Mouse (Mus musculus) T-helper 2 cell (primary cell): Measurements from ENCODE around the gene Ldah.
"Not testable (repeated sequence)": the region's sequence is repeated elsewhere in the genome, so short reads cannot be mapped to it uniquely, and the experiment has no call there.

Experiments used
- in situ Hi-C: fragments of 300-600 bp; cut with MboI, MseI; formaldehyde crosslinking; loops from one replicate; pipeline ENCODE4 v1.15.1; 2025; ENCODE audit warnings: high pct_unique_total_duplicates

Ldah gene

DNA sequence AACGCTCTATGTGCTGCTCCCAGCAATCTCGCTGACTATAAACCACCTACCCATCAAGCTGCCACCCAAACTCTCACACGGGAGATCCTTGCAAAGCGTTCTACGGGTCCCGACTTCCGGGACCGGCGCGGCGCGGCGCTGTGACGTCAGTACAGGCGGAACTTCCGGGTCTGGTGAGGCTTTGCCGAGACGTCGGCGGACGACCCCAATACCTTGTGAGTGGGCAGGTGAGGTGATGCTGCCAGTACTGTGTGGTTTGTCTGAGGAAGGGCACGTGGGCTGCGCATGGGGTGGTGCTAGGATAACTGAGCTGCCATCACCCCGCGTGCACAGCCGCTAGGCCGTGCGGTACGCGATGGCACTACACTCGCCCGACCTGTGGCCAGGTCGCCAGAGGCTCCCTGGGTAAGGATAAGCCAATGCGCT, at the start of gene Ldah:
TSS of gene Ldah (plus strand) at position 130 of the 426 bp plus-strand sequence.
- in situ Hi-C loops: loop anchor here (5.0 to 10.0 kb wide), 2 partner anchors 84 to 817 kb away; partner anchors contain the start of gene Ttc32

DNA sequence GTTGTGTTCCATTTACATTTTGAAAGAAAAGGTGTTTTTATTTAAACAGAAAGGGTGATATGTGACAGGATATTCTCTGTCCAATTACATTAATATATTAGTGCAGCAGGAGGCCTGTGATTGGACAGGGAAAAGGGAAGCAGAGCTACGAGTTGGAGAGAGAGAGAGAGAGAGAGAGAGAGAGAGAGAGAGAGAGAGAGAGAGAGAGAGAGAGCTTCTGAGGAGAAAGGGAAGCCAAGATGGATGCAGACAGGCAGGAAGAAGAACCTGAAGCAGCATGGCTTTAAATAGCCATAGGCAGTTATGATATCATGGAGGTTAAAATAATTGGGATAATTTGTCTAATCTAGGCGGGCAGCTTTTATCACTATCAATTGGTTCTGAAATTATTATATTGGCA, 40.2 kb upstream of the Ldah start:
- in situ Hi-C loops: no loop called here

- in situ Hi-C loops: no loop called here
Measured at GRCm38 (mm10) chr12:8180921-8181320, 27.0 kb upstream of the Ldah start.

GRCm38 (mm10) chr12:8181744-8182143, 26.2 kb upstream of the Ldah start:
- in situ Hi-C loops: no loop called here

DNA sequence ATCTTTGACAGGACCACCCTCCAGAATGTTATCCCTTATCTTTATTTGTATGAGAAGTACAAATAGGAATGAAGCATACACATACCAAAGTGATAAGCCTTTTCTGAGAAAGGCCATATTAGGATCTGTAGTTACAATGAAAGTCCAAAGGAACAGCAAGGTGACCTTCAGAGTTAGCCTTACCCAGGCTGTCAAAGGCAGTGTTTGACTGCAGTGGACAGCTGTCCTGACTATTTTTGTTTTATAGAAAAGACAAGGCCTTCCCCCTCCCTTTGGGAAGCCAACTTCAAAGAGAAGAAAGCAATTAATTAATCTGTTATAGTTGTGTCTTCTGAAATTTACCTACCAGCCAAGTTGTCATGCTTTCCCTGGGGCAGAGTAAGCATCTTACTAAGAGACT, 23.4 kb upstream of the Ldah start:
- in situ Hi-C loops: no loop called here

- in situ Hi-C loops: no loop called here
Measured at GRCm38 (mm10) chr12:8188161-8188560, 19.7 kb upstream of the Ldah start.

DNA sequence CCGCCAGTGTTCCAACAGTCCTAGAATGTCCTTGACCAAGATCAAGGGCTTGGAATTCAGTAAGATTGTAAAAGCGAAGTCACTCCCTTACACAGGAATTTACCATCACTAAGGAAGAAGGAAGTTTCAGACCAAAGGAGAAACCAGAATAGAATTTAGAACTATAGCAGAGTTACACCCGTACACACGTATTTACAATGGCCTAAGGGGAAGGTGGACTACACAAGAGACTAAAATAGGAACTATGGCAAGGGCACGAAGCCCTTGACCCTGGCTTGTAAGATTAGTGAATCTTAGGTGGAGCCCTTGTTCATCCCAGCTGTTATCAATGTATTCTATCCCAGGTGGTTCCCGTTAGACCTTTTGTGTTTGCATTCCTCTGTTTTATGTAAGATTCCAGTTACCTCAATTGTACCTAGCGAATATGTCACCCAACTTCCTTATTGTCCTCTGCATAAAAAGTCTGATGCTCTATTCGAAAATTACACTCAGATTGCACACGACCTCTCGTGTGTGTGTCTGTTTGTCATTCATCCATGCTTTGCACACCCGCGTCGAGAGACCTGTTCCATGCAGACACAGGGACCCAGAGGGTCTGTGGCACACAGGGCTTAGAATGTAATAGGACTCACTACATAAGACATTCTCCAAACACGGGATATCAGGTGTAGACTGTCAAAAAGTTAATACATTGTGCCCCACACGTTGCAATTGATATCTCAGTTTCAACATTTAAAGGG, 18.9 kb upstream of the Ldah start:
- in situ Hi-C loops: not testable (repeated sequence)

- in situ Hi-C loops: no loop called here
Measured at GRCm38 (mm10) chr12:8189722-8190121, 18.2 kb upstream of the Ldah start.

GRCm38 (mm10) chr12:8205721-8206120, 2.2 kb upstream of the Ldah start:
- in situ Hi-C loops: loop anchor here (5.0 to 10.0 kb wide), 2 partner anchors 87 to 819 kb away; partner anchors contain the start of gene Ttc32

- in situ Hi-C loops: loop anchor here (5.0 to 10.0 kb wide), 2 partner anchors 85 to 817 kb away; partner anchors contain the start of gene Ttc32
Measured at GRCm38 (mm10) chr12:8207578-8207977, 329 bp upstream of the Ldah start.

- in situ Hi-C loops: no loop called here
Measured at GRCm38 (mm10) chr12:8216392-8217280, 8.7 kb downstream of the Ldah start.

DNA sequence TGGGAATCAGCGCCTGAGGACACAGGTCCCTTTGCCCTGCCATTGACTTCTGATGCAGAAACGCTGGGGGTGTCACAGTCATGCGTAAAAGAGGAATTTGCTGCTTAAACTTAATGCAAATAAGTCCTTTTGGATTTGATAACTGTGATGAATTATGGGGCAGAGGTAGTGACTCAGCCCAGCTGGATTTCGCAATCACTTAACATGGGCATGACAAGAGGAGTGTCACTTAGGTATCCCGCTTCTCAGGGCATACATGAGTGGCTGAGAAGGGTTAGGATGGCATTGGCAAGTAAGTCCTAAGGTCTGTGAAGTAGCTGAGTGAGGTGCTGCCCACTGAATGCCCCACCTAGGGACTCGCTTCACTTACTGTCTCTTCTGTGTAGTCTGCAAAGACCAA, 15.1 kb downstream of the Ldah start:
- in situ Hi-C loops: no loop called here

DNA sequence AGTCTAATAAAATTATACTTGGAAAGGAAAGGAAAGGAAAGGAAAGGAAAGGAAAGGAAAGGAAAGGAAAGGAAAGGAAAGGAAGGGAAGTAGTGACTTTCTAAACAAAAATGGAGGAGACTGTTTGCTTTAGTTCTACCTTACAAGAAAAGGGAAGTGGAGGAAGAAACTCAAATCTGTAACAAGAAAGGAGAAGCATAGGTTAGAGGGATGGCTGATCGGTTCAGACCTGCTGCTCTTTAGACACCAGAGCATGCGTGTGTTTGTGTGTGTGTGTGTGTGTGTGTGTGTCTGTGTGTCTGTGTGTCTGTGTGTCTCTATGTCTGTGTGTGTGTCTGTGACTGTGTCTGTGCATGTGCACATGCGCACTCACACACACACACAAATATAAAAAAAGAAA, 23.2 kb downstream of the Ldah start:
- in situ Hi-C loops: no loop called here

- in situ Hi-C loops: no loop called here
Measured at GRCm38 (mm10) chr12:8232679-8233078, 24.8 kb downstream of the Ldah start.

- in situ Hi-C loops: no loop called here
Measured at GRCm38 (mm10) chr12:8242181-8242580, 34.3 kb downstream of the Ldah start.

- in situ Hi-C loops: no loop called here
Measured at GRCm38 (mm10) chr12:8244746-8245145, 36.8 kb downstream of the Ldah start.

GRCm38 (mm10) chr12:8260297-8260696, 52.4 kb downstream of the Ldah start:
- in situ Hi-C loops: no loop called here

- in situ Hi-C loops: no loop called here
Measured at GRCm38 (mm10) chr12:8266311-8266710, 58.4 kb downstream of the Ldah start.

GRCm38 (mm10) chr12:8269627-8270026, 61.7 kb downstream of the Ldah start:
- in situ Hi-C loops: no loop called here

- in situ Hi-C loops: no loop called here
Measured at GRCm38 (mm10) chr12:8271405-8271804, 63.5 kb downstream of the Ldah start.

GRCm38 (mm10) chr12:8273471-8274171, 65.7 kb downstream of the Ldah start:
- in situ Hi-C loops: no loop called here

DNA sequence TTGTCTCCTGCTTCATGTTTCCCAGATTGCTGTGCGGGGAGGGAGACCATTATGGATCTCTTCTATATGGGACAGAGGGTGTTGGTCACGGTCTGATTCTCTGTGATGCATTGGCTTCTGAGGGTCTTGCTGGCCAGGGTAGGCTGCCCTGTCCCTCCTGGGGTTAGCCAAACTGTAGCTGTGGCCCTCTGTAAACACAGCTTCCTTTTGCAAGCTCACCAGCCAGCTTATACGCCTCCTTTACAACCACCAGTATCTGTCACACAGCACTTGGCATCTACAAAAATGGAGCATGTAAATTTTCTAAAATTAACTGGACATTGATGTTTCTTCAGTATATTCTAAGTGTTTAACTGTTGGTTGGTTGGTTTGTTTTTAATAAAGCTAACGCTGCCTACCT, 67.5 kb downstream of the Ldah start:
- in situ Hi-C loops: no loop called here
